Mouse (Mus musculus) layer of hippocampus, postnatal 36 days (tissue): ENCODE measurements at regions not wholly inside any gene's neighbourhood (a gene's known extent, or its start where the extent isn't known, plus 50 kb on each side); places are given as distances from the start of the nearest gene placed in this dataset.

ENCODE experiments used
- DNase-seq, 2 experiments: peaks; one replicate each; pipeline ENCODE4 v3.0.0; 2022

- no peak for DNase-seq
Observed at GRCm38 (mm10) chr7:71289702-71290101, 61.6 kb downstream of the Gm10295 start.

GRCm38 (mm10) chr7:71289266-71289665, 62.0 kb downstream of the Gm10295 start:
- no peak for DNase-seq

- DNase-seq: no peak
Observed at GRCm38 (mm10) chr7:71287441-71287840, 63.8 kb downstream of the Gm10295 start.

- no peak for DNase-seq
Observed at GRCm38 (mm10) chr7:71284246-71284645, 67.0 kb downstream of the Gm10295 start.

- no peak for DNase-seq
Observed at GRCm38 (mm10) chr7:71283419-71283818, 67.9 kb downstream of the Gm10295 start.

- no peak for DNase-seq
Observed at GRCm38 (mm10) chr7:71266101-71266500, 85.2 kb downstream of the Gm10295 start.

GRCm38 (mm10) chr7:71264115-71264514, 87.2 kb downstream of the Gm10295 start:
- no peak for DNase-seq

- no peak for DNase-seq
Observed at GRCm38 (mm10) chr7:71249669-71250068, 101.6 kb downstream of the Gm10295 start.

- no peak for DNase-seq
Observed at GRCm38 (mm10) chr7:71249216-71249615, 102.1 kb downstream of the Gm10295 start.

- DNase-seq: no peak
Observed at GRCm38 (mm10) chr7:71247922-71248321, 103.4 kb downstream of the Gm10295 start.

GRCm38 (mm10) chr7:71242379-71242911, 108.8 kb downstream of the Gm10295 start:
- DNase-seq: no peak

- no peak for DNase-seq
Observed at GRCm38 (mm10) chr7:71239207-71239606, 112.1 kb downstream of the Gm10295 start.

- no peak for DNase-seq
Observed at GRCm38 (mm10) chr7:71236334-71236733, 115.0 kb downstream of the Gm10295 start.

- no peak for DNase-seq
Observed at GRCm38 (mm10) chr7:71234176-71234769, 117.0 kb downstream of the Gm10295 start.

GRCm38 (mm10) chr7:71232821-71233815, 118.2 kb downstream of the Gm10295 start:
- DNase-seq: no peak

GRCm38 (mm10) chr7:71230901-71231477, 120.3 kb downstream of the Gm10295 start:
- no peak for DNase-seq

- DNase-seq: no peak
Observed at GRCm38 (mm10) chr7:71229183-71229582, 122.1 kb downstream of the Gm10295 start.

GRCm38 (mm10) chr7:71224320-71224865, 126.9 kb downstream of the Gm10295 start:
- no peak for DNase-seq

- DNase-seq: no peak
Observed at GRCm38 (mm10) chr7:71223513-71224319, 127.6 kb downstream of the Gm10295 start.

- no peak for DNase-seq
Observed at GRCm38 (mm10) chr7:71217344-71217743, 133.9 kb downstream of the Gm10295 start.

- DNase-seq: no peak
Observed at GRCm38 (mm10) chr7:71216808-71217207, 134.5 kb downstream of the Gm10295 start.
